Comparison of ENCODE assay signal across 17 mouse cellular contexts in the genomic region with DNA sequence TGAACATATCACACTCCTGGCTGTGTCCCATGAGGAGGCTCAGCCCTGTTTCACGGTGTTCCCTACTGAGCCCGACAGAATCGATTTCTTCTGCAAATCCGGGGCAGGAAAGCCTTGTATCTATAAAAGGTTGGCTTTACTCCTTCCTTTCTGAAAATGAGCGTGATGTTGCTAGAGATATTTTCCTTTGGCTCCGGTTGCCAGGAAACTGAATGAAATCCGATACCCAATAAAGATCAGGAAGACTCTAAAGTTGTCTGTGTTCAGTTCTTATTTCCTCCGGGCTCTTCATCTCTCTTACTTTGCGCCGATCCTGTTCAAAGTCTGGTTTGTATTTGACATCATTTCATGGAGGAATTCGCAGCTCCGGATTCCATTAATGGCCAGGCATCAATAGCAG. TPM values are rescaled to one million over a fixed set of nuclear protein-coding genes. Genes with fewer than 3 reads are reported as not detected.
DNase-seq lines count a peak whose midpoint lies in the region; ATAC-seq and TF ChIP-seq lines count a peak whose summit lies in the region.
"Had no signal": no experiment of that assay in that cellular context is flagged by ENCODE, and none has a peak within 500 bp of the region (broad histone marks: within the 10 kb centered on the region; RNA-seq: fewer than 3 reads in every experiment).

No protein-coding gene starts in this region.

- H3K4me2 ChIP-seq in limb, embryonic 14.5 days (replicated peaks; ENCODE audit: low read depth, low read length, severe bottlenecking) = peak overlapping the region; percentile 16; the same call in 1 of the 2 replicates
- H3K4me2 ChIP-seq: heart, embryonic 13.5 days; liver, embryonic 13.5 days; midbrain, embryonic 11.5 days; neural tube, embryonic 12.5 days had no signal

- DNase-seq in frontal cortex, postnatal 14 days (ENCODE audit: low spot score in 2 of 2) = no peak
- DNase-seq in left cerebral cortex, postnatal 25 days (ENCODE audit: low spot score in 2 of 2) = peak; percentile 13 to 24
- no peak for DNase-seq in left cerebral cortex, postnatal 4 days
- peak; percentile 34 for DNase-seq in brain, adult 2 months (ENCODE audit: low read depth, low spot score)
- peak; percentile 32 for DNase-seq in limb, embryonic 14.5 days (ENCODE audit: low spot score)
- DNase-seq in cerebellum, postnatal 10 days = no peak
- DNase-seq in heart, adult 8-10 months (ENCODE audit: low spot score) = no peak
- DNase-seq: adrenal gland, postnatal 14 days; kidney, postnatal 4 days; liver, embryonic 13.5 days; lung, postnatal 14 days had no signal

- H3K9ac ChIP-seq in limb, embryonic 14.5 days (ENCODE audit: low read depth, low read length, severe bottlenecking) = peak overlapping the region; percentile 21; the same call in 1 of the 2 replicates
- H3K9ac ChIP-seq: heart, embryonic 13.5 days; liver, embryonic 13.5 days; neural tube, embryonic 12.5 days had no signal

- H3K4me3 ChIP-seq in limb, embryonic 14.5 days (replicated peaks; ENCODE audit: low read length) = no peak overlapping the region
- H3K4me3 ChIP-seq: heart, embryonic 13.5 days; hindbrain, embryonic 10.5 days; liver, embryonic 13.5 days; neural tube, embryonic 12.5 days had no signal

- no peak for TF ChIP-seq POLR2A in limb, embryonic 14.5 days (IDR thresholded peaks at IDR 0.05; ENCODE audit: borderline replicate concordance, extremely low read depth, insufficient read depth, insufficient read length)

- peak; percentile 62 for ATAC-seq in frontal cortex, adult (ENCODE audit: low TSS enrichment)
- peak; percentile 50 for ATAC-seq in limb, embryonic 14.5 days (ENCODE audit: low FRiP score, low read depth)
- ATAC-seq: intestine, embryonic 16.5 days had no signal

- peaks cover 11% of the 10 kb centered on the region for H3K4me1 ChIP-seq in limb, embryonic 14.5 days (ENCODE audit: control insufficient read depth, insufficient read depth, low read length)
- H3K4me1 ChIP-seq: liver, embryonic 13.5 days; neural tube, embryonic 12.5 days had no signal

- H3K36me3 ChIP-seq in limb, embryonic 14.5 days (ENCODE audit: control insufficient read depth, insufficient read depth, low read length) = no peaks in the 10 kb centered on the region
- H3K36me3 ChIP-seq: heart, embryonic 13.5 days; hindbrain, embryonic 10.5 days; liver, embryonic 13.5 days; neural tube, embryonic 12.5 days had no signal

- H3K27ac ChIP-seq in limb, embryonic 14.5 days (replicated peaks; ENCODE audit: low read depth, low read length) = no peak overlapping the region
- H3K27ac ChIP-seq: heart, embryonic 13.5 days; hindbrain, embryonic 10.5 days; liver, embryonic 13.5 days; neural tube, embryonic 12.5 days had no signal

- no peaks in the 10 kb centered on the region for H3K27me3 ChIP-seq in limb, embryonic 14.5 days (ENCODE audit: control insufficient read depth, insufficient read depth, low read length)
- H3K27me3 ChIP-seq: liver, embryonic 13.5 days; neural tube, embryonic 12.5 days had no signal

- intact Hi-C loops in left cerebral cortex, postnatal 25 days (cut with DNase I) = no loop called here
- intact Hi-C loops in left cerebral cortex, postnatal 4 days (cut with DNase I) = no loop called here

- H3K9me3 ChIP-seq in limb, embryonic 14.5 days (ENCODE audit: control insufficient read depth, low read length) = no peaks in the 10 kb centered on the region
- H3K9me3 ChIP-seq: heart, embryonic 13.5 days; hindbrain, embryonic 10.5 days; liver, embryonic 13.5 days; neural tube, embryonic 12.5 days had no signal

- 17% methylated on average over 12 of the region's 12 CpGs for WGBS in limb, embryonic 14.5 days

RNA-seq across cellular contexts. Expression of gene Lnx1, which starts 36.7 kb away (rescaled TPM):
- total RNA-seq in left cerebral cortex, postnatal 25 days (2021) = 10 to 100 TPM; 26.6 to 28.6 TPM
- 10 to 100 TPM; 13.8 to 17.2 TPM for total RNA-seq in left cerebral cortex, postnatal 4 days (2021)
- polyA plus RNA-seq in limb, embryonic 14.5 days (2012; rRNA removed) = 1.0 and 1.1 TPM in 2 replicates
- 0.92 and 1.2 TPM in 2 replicates for polyA plus RNA-seq in limb, embryonic 14.5 days (2014; fragmentation: Nextera tagmentation; extraction: Ambion mirVana)
- total RNA-seq in heart, adult 8-10 months (2022) = 10 to 100 TPM; 11.3 to 17.8 (median 13.3) TPM

Comparison
In these comparisons a context has a peak if more than half of its experiments do, and no peak if none do; other contexts are left out.
1. DNase-seq: peak in left cerebral cortex, postnatal 25 days (2 of 2), brain, adult 2 months (single experiment) and limb, embryonic 14.5 days (single experiment); none in frontal cortex, postnatal 14 days (0 of 2), left cerebral cortex, postnatal 4 days (single experiment), cerebellum, postnatal 10 days (0 of 2) and heart, adult 8-10 months (single experiment).